Mouse (Mus musculus) induced T-regulatory cell, adult 2 months (primary cell): ENCODE results near the gene Pacs2.

Source experiments
- DNase-seq: peaks from one replicate; pipeline ENCODE4 v3.0.0-alpha.2; 2012; ENCODE audit warnings: low read depth

The Pacs2 gene

GRCm38 (mm10) chr12:113042543-113042942 is 28.2 kb downstream of the Pacs2 start:
- DNase-seq, result no peak

- DNase-seq, result peak; percentile 56
Observed at GRCm38 (mm10) chr12:113044916-113045677, 30.8 kb downstream of the Pacs2 start.

- peak; percentile 54 for DNase-seq
Observed at GRCm38 (mm10) chr12:113046861-113047260, 32.6 kb downstream of the Pacs2 start.

- DNase-seq, result no peak
Observed at GRCm38 (mm10) chr12:113048103-113048502, 33.8 kb downstream of the Pacs2 start.

- DNase-seq, result peak; percentile 77
Observed at GRCm38 (mm10) chr12:113049836-113050235, 35.5 kb downstream of the Pacs2 start.

GRCm38 (mm10) chr12:113050671-113051070 is 36.4 kb downstream of the Pacs2 start:
- DNase-seq, result peak; percentile 66

- DNase-seq, result no peak
Observed at GRCm38 (mm10) chr12:113051628-113052403, 37.5 kb downstream of the Pacs2 start.

- DNase-seq, result no peak
Observed at GRCm38 (mm10) chr12:113056089-113056488, 41.8 kb downstream of the Pacs2 start.

GRCm38 (mm10) chr12:113060178-113060577 is 45.9 kb downstream of the Pacs2 start:
- DNase-seq, result no peak

- no peak for DNase-seq
Observed at GRCm38 (mm10) chr12:113061606-113062005, 47.3 kb downstream of the Pacs2 start.

GRCm38 (mm10) chr12:113062201-113062600 is 47.9 kb downstream of the Pacs2 start:
- no peak for DNase-seq

GRCm38 (mm10) chr12:113063700-113064099 is 49.4 kb downstream of the Pacs2 start:
- no peak for DNase-seq

GRCm38 (mm10) chr12:113068002-113068401 is 53.7 kb downstream of the Pacs2 start:
- no peak for DNase-seq

GRCm38 (mm10) chr12:113069389-113069788 is 55.1 kb downstream of the Pacs2 start:
- DNase-seq, result no peak

- no peak for DNase-seq
Observed at GRCm38 (mm10) chr12:113071321-113071720, 57.0 kb downstream of the Pacs2 start.

GRCm38 (mm10) chr12:113071827-113072226 is 57.5 kb downstream of the Pacs2 start:
- DNase-seq, result no peak

GRCm38 (mm10) chr12:113073420-113074328 is 59.4 kb downstream of the Pacs2 start:
- peak; percentile 66 for DNase-seq

GRCm38 (mm10) chr12:113074329-113075062 is 60.2 kb downstream of the Pacs2 start, which contains the start of gene Tex22:
TSS of gene Tex22 (plus strand) at chr12:113074502.
- peak; percentile 89 for DNase-seq

- DNase-seq, result peak; percentile 94
Observed at GRCm38 (mm10) chr12:113075063-113075454, 60.8 kb downstream of the Pacs2 start.

- DNase-seq, result no peak
Observed at GRCm38 (mm10) chr12:113075486-113075885, 61.2 kb downstream of the Pacs2 start.

- no peak for DNase-seq
Observed at GRCm38 (mm10) chr12:113087276-113087675, 73.0 kb downstream of the Pacs2 start.
